Mouse (Mus musculus) MEL (cell line): Measurements from ENCODE around the gene 9030025P20Rik. TPM values are rescaled to one million over a fixed set of nuclear protein-coding genes. Genes with fewer than 3 reads are reported as not detected.
"Not testable (repeated sequence)": the region's sequence is repeated elsewhere in the genome, so short reads cannot be mapped to it uniquely, and the experiment has no call there.

Experiments
- DNase-seq: peaks from one replicate; pipeline ENCODE4 v3.0.0; 2011; ENCODE audit warnings: low read depth, low spot score
- H3K27ac ChIP-seq: 2 replicates; pipeline ENCODE4 v1.5.1; 2012; ENCODE audit warnings: low read depth, mild to moderate bottlenecking, control low read depth, low read length, moderate library complexity; ENCODE audit not compliant: control insufficient read depth
- H3K27me3 ChIP-seq, 2 experiments: fragments of 150-350 bp in 1 of 2; sonication (generic) in 1 of 2; 2 replicates each; pipeline ENCODE4 v1.6.1; 2012; ENCODE audit warnings: low read length in 2 of 2, mild to moderate bottlenecking in 2 of 2, improper control_type of control experiment in 1 of 2, moderate library complexity in 1 of 2; ENCODE audit not compliant: insufficient read depth in 2 of 2, control insufficient read depth in 1 of 2
- H3K36me3 ChIP-seq, 2 experiments: 2 replicates each; pipeline ENCODE4 v1.6.1; 2012 to 2014; ENCODE audit warnings: low read length in 2 of 2, improper control_type of control experiment in 1 of 2, inconsistent platforms in 1 of 2, mild to moderate bottlenecking in 1 of 2; ENCODE audit not compliant: insufficient read depth in 2 of 2, control insufficient read depth in 1 of 2
- H3K4me1 ChIP-seq, 2 experiments: fragments of 150-350 bp in 1 of 2; sonication (generic) in 1 of 2; 2 replicates each; pipeline ENCODE4 v1.6.1; 2012; ENCODE audit warnings: low read length in 2 of 2, improper control_type of control experiment in 1 of 2, mild to moderate bottlenecking in 1 of 2; ENCODE audit not compliant: insufficient read depth in 2 of 2, control insufficient read depth in 1 of 2
- H3K4me3 ChIP-seq, 2 experiments: fragments of 150-350 bp in 1 of 2; sonication (generic) in 1 of 2; 2 replicates each; pipeline ENCODE4 v1.5.1; 2012; ENCODE audit warnings: low read depth in 2 of 2, low read length in 2 of 2, mild to moderate bottlenecking in 2 of 2, moderate library complexity in 2 of 2, control low read depth in 1 of 2, improper control_type of control experiment in 1 of 2; ENCODE audit not compliant: control insufficient read depth in 1 of 2, insufficient read depth in 1 of 2
- H3K79me2 ChIP-seq: 2 replicates; pipeline ENCODE4 v1.6.1; 2012; ENCODE audit warnings: mild to moderate bottlenecking, low read length, moderate library complexity; ENCODE audit not compliant: control insufficient read depth, poor library complexity, insufficient read depth
- H3K9ac ChIP-seq: 2 replicates; pipeline ENCODE4 v1.6.1; 2012; ENCODE audit warnings: low read depth, mild to moderate bottlenecking, control low read depth, low read length, moderate library complexity; ENCODE audit not compliant: control insufficient read depth, poor library complexity, severe bottlenecking
- H3K9me3 ChIP-seq: fragments of 150-350 bp; sonication (generic); replicated peaks from 2 replicates; pipeline ENCODE4 v1.6.1; 2012; ENCODE audit warnings: mild to moderate bottlenecking, low read length, improper control_type of control experiment, moderate library complexity; ENCODE audit not compliant: insufficient read depth
- polyA plus RNA-seq, 2 experiments: library from polyadenylated mRNA; stranded (reverse) in 1 of 2; unstranded in 1 of 2; fragments of >175 nt in 1 of 2; fragments of >200 nt in 1 of 2; gene quantifications; 2 replicates each; pipeline versions ENCODE4 v1.2.1 to v1.2.4; 2012; ENCODE audit warnings: low replicate concordance in 2 of 2, low read depth in 1 of 2; ENCODE audit not compliant: insufficient read length in 2 of 2, insufficient read depth in 1 of 2, missing spikeins in 1 of 2
- total RNA-seq: library from RNA; depleted of rRNA; stranded (reverse); fragments of 300-350 nt; gene quantifications from 2 replicates; pipeline ENCODE4 v1.2.3, GENCODE M21; 2012; rRNA removed

9030025P20Rik gene
- total and polyA plus RNA-seq, 3 experiments = 13.4 to 15.5 TPM; not detected in 1

- H3K4me3 ChIP-seq, H3K79me2 ChIP-seq, H3K4me1 ChIP-seq, H3K27me3 ChIP-seq, DNase-seq, H3K9ac ChIP-seq, H3K36me3 ChIP-seq, H3K9me3 ChIP-seq, H3K27ac ChIP-seq: not testable (repeated sequence)
Observed at GRCm38 (mm10) chr17:15040455-15040854, 62.2 kb downstream of the 9030025P20Rik start.

Other genes starting within 250 kb of the 9030025P20Rik start
- 0.10 and 0.69 TPM in 2 replicates for gene Wdr27, start 35.3 kb upstream of the 9030025P20Rik start, total RNA-seq
- 1 to 10 TPM in 1 of 2 experiments, not detected in 1; 1.4 TPM for gene Wdr27, start 35.3 kb upstream of the 9030025P20Rik start, polyA plus RNA-seq
- gene 1600012H06Rik, start 35.3 kb upstream of the 9030025P20Rik start, total RNA-seq = 3.8 and 5.0 TPM in 2 replicates
- 1 to 10 TPM in 1 of 2 experiments, not detected in 1; 6.5 TPM for gene 1600012H06Rik, start 35.3 kb upstream of the 9030025P20Rik start, polyA plus RNA-seq
- gene Phf10, start 17.2 kb upstream of the 9030025P20Rik start, total RNA-seq = 185 and 216 TPM in 2 replicates
- gene Phf10, start 17.2 kb upstream of the 9030025P20Rik start, polyA plus RNA-seq = 100 to 1,000 TPM; 265 to 627 TPM
- 3.9 and 5.2 TPM in 2 replicates for gene Gm3417, start 322 bp downstream of the 9030025P20Rik start, total RNA-seq
- 1 to 10 TPM in 1 of 2 experiments, not detected in 1; 2.0 TPM for gene Gm3417, start 322 bp downstream of the 9030025P20Rik start, polyA plus RNA-seq
- 2.3 and 3.6 TPM in 2 replicates for gene Gm3435, start 31.7 kb downstream of the 9030025P20Rik start, total RNA-seq
- gene Gm3435, start 31.7 kb downstream of the 9030025P20Rik start, polyA plus RNA-seq = 1 to 10 TPM in 1 of 2 experiments, not detected in 1; 1.1 TPM
- 27.6 and 28.2 TPM in 2 replicates for gene Ermard, start 62.7 kb downstream of the 9030025P20Rik start, total RNA-seq
- gene Ermard, start 62.7 kb downstream of the 9030025P20Rik start, polyA plus RNA-seq = 10 to 100 TPM in 1 of 2 experiments, not detected in 1; 47.0 TPM
- 7.3 and 10.3 TPM in 2 replicates for gene Tcte3, start 63.0 kb downstream of the 9030025P20Rik start, total RNA-seq
- 10 to 100 TPM in 1 of 2 experiments, not detected in 1; 13.8 TPM for gene Tcte3, start 63.0 kb downstream of the 9030025P20Rik start, polyA plus RNA-seq
- gene Gm3448, start 63.1 kb downstream of the 9030025P20Rik start, total RNA-seq = 4.4 and 8.1 TPM in 2 replicates
- gene Gm3448, start 63.1 kb downstream of the 9030025P20Rik start, polyA plus RNA-seq = 1 to 10 TPM in 1 of 2 experiments, not detected in 1; 1.8 TPM